Mouse (Mus musculus) duodenum, adult 2 months (tissue): ENCODE measurements around the gene Nbr1. TPM values are rescaled to one million over a fixed set of nuclear protein-coding genes. Genes with fewer than 3 reads are reported as not detected.

ENCODE experiments used
- polyA plus RNA-seq: library from polyadenylated mRNA; depleted of rRNA; stranded (reverse); fragments of >200 nt; gene quantifications from 2 replicates; pipeline ENCODE4 v1.2.3, GENCODE M21; 2012; ENCODE audit warnings: low replicate concordance; rRNA removed

Gene Nbr1
- 74.9 and 83.4 TPM in 2 replicates for polyA plus RNA-seq

DNA sequence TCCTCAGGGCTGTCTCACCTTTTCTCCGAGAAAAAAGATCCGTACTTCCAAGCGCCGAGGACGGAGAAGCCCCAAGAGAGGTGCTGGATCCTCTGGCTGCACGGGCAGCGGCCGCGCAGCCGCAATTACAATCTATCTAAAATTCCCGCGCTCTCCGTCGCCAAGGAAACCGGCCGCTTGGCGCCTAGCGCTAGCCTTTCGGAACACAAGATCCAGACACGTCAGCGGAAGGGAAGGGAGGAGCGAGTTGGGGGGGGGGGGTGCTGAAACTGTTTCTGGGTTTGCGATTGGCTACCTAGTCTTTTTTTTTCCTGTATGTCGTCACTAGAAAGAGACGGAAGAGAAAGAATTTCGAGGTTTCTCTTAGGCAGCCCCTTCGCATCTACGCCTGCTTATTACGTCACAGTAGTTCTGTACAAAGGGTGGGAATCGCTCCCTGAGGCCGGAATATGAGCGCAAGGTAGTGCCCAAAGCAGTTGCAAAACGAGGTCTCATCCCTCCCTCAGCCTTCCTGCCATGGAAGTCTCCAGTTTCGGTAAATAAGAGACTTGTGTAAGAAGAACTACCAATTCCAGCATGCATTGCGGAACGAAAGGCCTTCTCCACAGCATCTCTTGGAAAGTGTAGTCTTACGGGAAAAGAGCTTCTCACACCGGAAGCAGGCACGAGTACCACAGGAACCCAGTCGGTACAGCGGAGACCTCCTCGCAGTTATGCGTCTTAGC is at the start of gene Nbr1, which contains the start of gene Brca1:
Gene Nbr1, plus strand, starts transcription at position 399 of the 725 bp plus-strand sequence.
Gene Brca1, minus strand, starts transcription at position 205 of the 725 bp plus-strand sequence.

DNA sequence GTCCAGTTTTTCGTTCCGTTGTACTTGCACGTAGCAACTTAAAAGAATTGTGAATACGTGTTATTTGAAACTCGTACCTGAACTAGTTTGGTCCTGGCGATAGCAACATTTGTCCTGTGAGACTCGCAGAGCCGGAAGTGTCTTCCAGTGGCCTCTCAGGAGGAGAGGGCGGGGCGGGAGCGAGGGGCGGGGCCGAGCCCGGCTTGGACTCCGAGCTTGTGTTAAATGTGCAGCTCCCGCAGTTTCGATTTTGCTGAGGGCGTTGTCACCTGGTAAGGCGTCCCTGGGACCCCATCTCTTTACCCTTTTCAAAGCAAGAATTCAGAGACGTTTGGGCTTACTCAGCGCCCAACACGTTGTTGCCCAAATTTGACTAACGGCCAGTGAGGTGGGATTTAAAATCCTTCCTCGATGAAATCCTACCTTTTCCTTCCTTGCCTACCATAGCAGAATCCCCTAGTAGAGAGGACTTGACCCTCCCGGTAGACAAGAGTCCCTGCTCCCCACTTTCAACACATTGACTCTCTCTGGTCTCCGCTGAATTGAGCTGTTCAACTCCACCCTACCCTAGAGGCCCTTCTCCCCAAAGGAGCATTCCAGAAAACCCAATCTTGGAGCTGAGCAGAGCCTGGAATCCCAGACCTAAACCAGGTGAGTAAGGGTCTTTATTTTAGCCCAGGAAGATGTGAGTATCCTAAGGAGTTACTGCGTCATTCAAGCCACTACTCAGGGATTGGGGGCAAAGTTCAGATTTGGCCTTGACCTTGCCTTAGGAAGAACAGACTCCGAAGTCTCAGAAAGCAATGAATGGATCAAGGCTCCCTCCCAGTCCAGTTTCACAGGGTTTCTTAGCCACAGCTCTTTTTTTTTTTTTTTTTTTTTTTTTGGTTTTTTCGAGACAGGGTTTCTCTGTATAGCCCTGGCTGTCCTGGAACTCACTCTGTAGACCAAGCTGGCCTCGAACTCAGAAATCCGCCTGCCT is 30.4 kb downstream of the Nbr1 start, which contains the start of gene Tmem106a:
Gene Tmem106a, plus strand, starts transcription at position 189 of the 982 bp plus-strand sequence.

DNA sequence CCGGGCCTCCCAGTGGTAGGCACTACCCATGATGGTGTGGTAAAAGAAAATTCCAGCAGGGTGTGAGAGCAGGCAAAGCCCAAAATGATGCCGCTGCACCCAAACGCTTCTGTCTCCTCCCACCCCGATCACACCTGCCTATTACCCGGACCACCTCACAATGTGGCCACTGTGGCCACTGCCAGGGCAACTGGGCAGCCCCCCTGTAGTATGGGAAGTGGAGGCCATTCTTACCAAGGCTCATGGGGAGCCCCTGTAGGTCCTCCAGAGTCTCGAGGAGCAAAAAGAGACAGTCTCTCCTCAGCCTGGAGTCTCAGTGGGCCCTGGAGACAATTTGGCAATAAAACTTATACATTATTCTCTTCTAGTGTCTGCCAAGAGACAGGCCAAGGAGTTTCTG is 47.2 kb downstream of the Nbr1 start, which contains the start of gene Gm11634:
Gene Gm11634, minus strand, starts transcription at position 101 of the 400 bp plus-strand sequence.

DNA sequence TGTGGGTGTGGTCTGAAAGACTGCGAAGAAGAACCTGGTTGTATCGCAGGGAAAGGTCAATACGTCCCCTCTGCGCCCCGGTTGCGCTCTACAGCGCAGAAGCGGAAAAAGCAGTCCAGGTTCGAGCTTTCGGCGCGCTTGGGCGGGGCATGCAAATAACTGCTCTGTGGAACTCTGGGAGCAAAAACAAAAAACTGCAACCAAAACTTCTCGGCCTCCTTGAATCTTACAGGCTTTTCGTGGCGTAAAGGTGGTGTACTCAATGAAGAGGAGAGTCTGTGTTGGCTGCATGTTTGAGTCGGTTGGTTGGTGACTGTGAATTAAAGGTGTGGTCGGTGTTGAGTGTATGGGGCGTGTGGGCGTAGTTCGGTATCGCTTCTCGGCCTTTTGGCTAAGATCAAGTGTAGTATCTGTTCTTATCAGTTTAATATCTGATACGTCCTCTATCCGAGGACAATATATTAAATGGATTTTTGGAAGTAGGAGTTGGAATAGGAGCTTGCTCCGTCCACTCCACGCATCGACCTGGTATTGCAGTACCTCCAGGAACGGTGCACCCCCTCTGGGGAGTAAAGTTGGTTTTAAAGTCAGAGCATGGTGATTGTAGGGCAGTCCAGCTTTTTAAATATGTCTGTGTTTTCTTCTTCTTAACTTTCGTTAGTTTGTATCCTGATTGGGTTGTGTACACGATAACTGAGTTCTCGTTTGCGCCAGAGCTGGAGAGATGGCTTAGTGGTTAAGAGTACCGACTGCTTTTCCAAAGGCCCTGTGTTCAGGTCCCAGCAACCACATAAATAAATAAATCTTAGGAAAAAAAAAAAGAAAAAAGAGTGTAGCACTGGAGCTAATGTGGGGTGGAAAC is 75.3 kb downstream of the Nbr1 start, which contains the start of gene Rdm1:
Gene Rdm1, plus strand, starts transcription at position 201 of the 862 bp plus-strand sequence.

Other genes with a start within 250 kb of the Nbr1 start
- 87.7 and 128 TPM in 2 replicates for gene Becn1, start 249.9 kb upstream of the Nbr1 start, polyA plus RNA-seq
- 22.3 and 29.3 TPM in 2 replicates for gene Psme3, start 235.9 kb upstream of the Nbr1 start, polyA plus RNA-seq
- 5.0 TPM in 2 replicates for gene Aoc2, start 227.1 kb upstream of the Nbr1 start, polyA plus RNA-seq
- 5.4 and 11.8 TPM in 2 replicates for gene Aoc3, start 221.5 kb upstream of the Nbr1 start, polyA plus RNA-seq
- 9.9 and 11.1 TPM in 2 replicates for gene G6pc, start 184.6 kb upstream of the Nbr1 start, polyA plus RNA-seq
- gene Aarsd1, start 134.5 kb upstream of the Nbr1 start, polyA plus RNA-seq: 13.6 TPM in 2 replicates
- gene Gm27029, start 127.4 kb upstream of the Nbr1 start, polyA plus RNA-seq: 0.11 TPM in 1 of 2 replicates, not detected in the other
- 18.1 and 22.8 TPM in 2 replicates for gene Rundc1, start 127.1 kb upstream of the Nbr1 start, polyA plus RNA-seq
- 0.34 and 2.0 TPM in 2 replicates for gene Ptges3l, start 126.8 kb upstream of the Nbr1 start, polyA plus RNA-seq
- 134 and 144 TPM in 2 replicates for gene Rpl27, start 109.9 kb upstream of the Nbr1 start, polyA plus RNA-seq
- gene Ifi35, start 103.7 kb upstream of the Nbr1 start, polyA plus RNA-seq: 61.7 and 136 TPM in 2 replicates
- gene Rnd2, start 87.2 kb upstream of the Nbr1 start, polyA plus RNA-seq: 23.1 and 34.7 TPM in 2 replicates
- gene Vat1, start 85.9 kb upstream of the Nbr1 start, polyA plus RNA-seq: 170 and 324 TPM in 2 replicates
- 0.20 and 0.68 TPM in 2 replicates for gene Brca1, start 194 bp upstream of the Nbr1 start, polyA plus RNA-seq
- gene Tmem106a, start 30.1 kb downstream of the Nbr1 start, polyA plus RNA-seq: 96.7 and 179 TPM in 2 replicates
- not detected in 2 replicates for gene Gm11634, start 47.1 kb downstream of the Nbr1 start, polyA plus RNA-seq
- 11.4 and 13.6 TPM in 2 replicates for gene Rdm1, start 75.0 kb downstream of the Nbr1 start, polyA plus RNA-seq
- 6.5 and 16.5 TPM in 2 replicates for gene Arl4d, start 113.4 kb downstream of the Nbr1 start, polyA plus RNA-seq
- 4.6 and 5.8 TPM in 2 replicates for gene Dhx8, start 180.8 kb downstream of the Nbr1 start, polyA plus RNA-seq
- gene Etv4, start 233.2 kb downstream of the Nbr1 start, polyA plus RNA-seq: 1.5 and 10.3 TPM in 2 replicates